Mouse (Mus musculus): ENCODE data around the gene Gm21721.
"Not testable (repeated sequence)": the region's sequence is repeated elsewhere in the genome, so short reads cannot be mapped to it uniquely, and the experiment has no call there.

Gm21721 gene

GRCm38 (mm10) chrY:9202090-9202489 is at the start of gene Gm21721:
Gene Gm21721, minus strand, starts transcription at chrY:9202190.
- not testable (repeated sequence) for DNase-seq (ENCODE audit: extremely low read depth, low read depth)
